Mouse (Mus musculus) intestine, embryonic 14.5 days (tissue): ENCODE results near the gene Krt73. TPM values are rescaled to one million over a fixed set of nuclear protein-coding genes. Genes with fewer than 3 reads are reported as not detected.

Source experiments
- ATAC-seq: fragments of 200-750 bp; cut with Nextera tagmentation; replicated peaks from 2 replicates; pipeline ENCODE4 v1.8.0; 2017; ENCODE audit warnings: low read depth, moderate number of reproducible peaks, moderate TSS enrichment, moderate library complexity; ENCODE audit not compliant: low FRiP score, low TSS enrichment
- DNase-seq: peaks from one replicate; pipeline ENCODE4 v3.0.0-alpha.2; 2018; ENCODE audit warnings: low spot score
- H3K27ac ChIP-seq: fragments of 300-500 bp; sonication (generic); 2 replicates; pipeline ENCODE4 v1.5.1; 2014; ENCODE audit warnings: low read depth, mild to moderate bottlenecking, control low read depth
- H3K27me3 ChIP-seq: fragments of 300-500 bp; sonication (generic); replicated peaks from 2 replicates; pipeline ENCODE4 v1.6.1; 2014; ENCODE audit warnings: low read length, control low read depth; ENCODE audit not compliant: control insufficient read depth, insufficient read depth
- H3K36me3 ChIP-seq: fragments of 300-500 bp; sonication (generic); 2 replicates; pipeline ENCODE4 v1.6.1; 2014; ENCODE audit warnings: low read length, control low read depth; ENCODE audit not compliant: control insufficient read depth, insufficient read depth
- H3K4me1 ChIP-seq: fragments of 300-500 bp; sonication (generic); replicated peaks from 2 replicates; pipeline ENCODE4 v1.6.1; 2014; ENCODE audit warnings: low read length, control low read depth, mixed read lengths; ENCODE audit not compliant: control insufficient read depth, insufficient read depth
- H3K4me2 ChIP-seq: fragments of 300-500 bp; sonication (generic); 2 replicates; pipeline ENCODE4 v1.6.1; 2014; ENCODE audit warnings: low read length
- H3K4me3 ChIP-seq: fragments of 300-500 bp; sonication (generic); 2 replicates; pipeline ENCODE4 v1.5.1; 2014; ENCODE audit warnings: low read depth, low read length, control low read depth, mixed read lengths
- H3K9ac ChIP-seq: fragments of 300-500 bp; sonication (generic); 2 replicates; pipeline ENCODE4 v1.6.1; 2014; ENCODE audit warnings: mild to moderate bottlenecking, low read length
- H3K9me3 ChIP-seq: fragments of 300-500 bp; sonication (generic); 2 replicates; pipeline ENCODE4 v1.6.1; 2016; ENCODE audit warnings: low read length, control low read depth; ENCODE audit not compliant: control insufficient read depth
- WGBS: fragments of 180-500 bp; shearing (Covaris S2); extraction: QIAGEN DNeasy Blood & Tissue Kit; methylation state at CpG from one replicate; pipeline ENCODE4 v1.1.7; 2014; 5-methylcytosine and 5-hydroxymethylcytosine counted together
- polyA plus RNA-seq: library from polyadenylated mRNA; unstranded; fragments of >200 nt; fragmentation: Nextera tagmentation; extraction: Ambion mirVana; gene quantifications from 2 replicates; pipeline ENCODE4 v1.2.1, GENCODE M21; 2014

The Krt73 gene
- polyA plus RNA-seq, 1 experiment from 2014 or later: not detected

- Histone ChIP-seq H3K4me3 (no peak overlapping the region), H3K9ac (no peak overlapping the region), H3K27me3 (no peaks in the 10 kb centered on the region), H3K4me2 (no peak overlapping the region), H3K27ac (no peak overlapping the region), H3K9me3 (no peaks in the 10 kb centered on the region), H3K4me1 (no peaks in the 10 kb centered on the region), H3K36me3 (no peaks in the 10 kb centered on the region)
- ATAC-seq (no peak), DNase-seq (no peak)
- 82% methylated on average over 11 of the region's 11 CpGs for WGBS
These were observed 1.1 kb upstream of the Krt73 start for GRCm38 (mm10) chr15:101803052-101803822.

- Histone ChIP-seq H3K4me2 (no peak overlapping the region), H3K27me3 (no peaks in the 10 kb centered on the region), H3K9me3 (no peaks in the 10 kb centered on the region), H3K27ac (no peak overlapping the region), H3K4me3 (no peak overlapping the region), H3K36me3 (no peaks in the 10 kb centered on the region), H3K9ac (no peak overlapping the region), H3K4me1 (no peaks in the 10 kb centered on the region)
- 13% methylated on average over 3 of the region's 3 CpGs for WGBS
- no peak for ATAC-seq
- DNase-seq: no peak
These were observed 11.3 kb downstream of the Krt73 start for GRCm38 (mm10) chr15:101790867-101791266.

GRCm38 (mm10) chr15:101786360-101786759, 15.8 kb downstream of the Krt73 start, which contains the start of gene Krt72:
TSS of gene Krt72 (minus strand) at chr15:101786460.
- Histone ChIP-seq H3K4me2 (no peak within 1 kb of the TSS), H3K36me3 (no peaks in the 10 kb centered on the region), H3K9ac (no peak within 1 kb of the TSS), H3K27ac (no peak within 1 kb of the TSS), H3K4me3 (no peak within 1 kb of the TSS), H3K4me1 (no peaks in the 10 kb centered on the region), H3K9me3 (no peaks in the 10 kb centered on the region), H3K27me3 (no peaks in the 10 kb centered on the region)
- ATAC-seq (no peak), DNase-seq (no peak)
- WGBS: 88% methylated on average over 18 of the region's 18 CpGs

GRCm38 (mm10) chr15:101773420-101773819, 28.7 kb downstream of the Krt73 start:
- 75% methylated on average over 10 of the region's 10 CpGs for WGBS
- no peaks in the 10 kb centered on the region for H3K9me3 ChIP-seq
- no peak overlapping the region for H3K27ac ChIP-seq
- no peaks in the 10 kb centered on the region for H3K4me1 ChIP-seq
- H3K36me3 ChIP-seq: no peaks in the 10 kb centered on the region
- ATAC-seq (no peak), DNase-seq (no peak)
- no peak overlapping the region for H3K4me2 ChIP-seq
- no peaks in the 10 kb centered on the region for H3K27me3 ChIP-seq
- no peak overlapping the region for H3K9ac ChIP-seq
- H3K4me3 ChIP-seq: no peak overlapping the region

GRCm38 (mm10) chr15:101772711-101773081, 29.4 kb downstream of the Krt73 start:
- H3K9me3 ChIP-seq: no peaks in the 10 kb centered on the region
- DNase-seq: peak; percentile 98
- no peaks in the 10 kb centered on the region for H3K27me3 ChIP-seq
- no peak overlapping the region for H3K4me2 ChIP-seq
- 6% methylated on average over 5 of the region's 5 CpGs for WGBS
- H3K27ac ChIP-seq: no peak overlapping the region
- peak; percentile 66 for ATAC-seq
- H3K36me3 ChIP-seq: no peaks in the 10 kb centered on the region
- H3K4me3 ChIP-seq: no peak overlapping the region
- no peak overlapping the region for H3K9ac ChIP-seq
- H3K4me1 ChIP-seq: no peaks in the 10 kb centered on the region

- Histone ChIP-seq H3K9me3 (no peaks in the 10 kb centered on the region), H3K4me2 (no peak overlapping the region), H3K36me3 (no peaks in the 10 kb centered on the region), H3K4me3 (no peak overlapping the region), H3K27me3 (no peaks in the 10 kb centered on the region), H3K4me1 (no peaks in the 10 kb centered on the region), H3K9ac (no peak overlapping the region), H3K27ac (no peak overlapping the region)
- ATAC-seq (no peak; the same call in 1 of the 2 replicates), DNase-seq (peak; percentile 57)
- WGBS: 70% methylated on average over 5 of the region's 5 CpGs
These were observed 30.0 kb downstream of the Krt73 start for GRCm38 (mm10) chr15:101772080-101772710.

GRCm38 (mm10) chr15:101770226-101770625, 31.9 kb downstream of the Krt73 start:
- 31% methylated on average over 8 of the region's 8 CpGs for WGBS
- Histone ChIP-seq H3K4me2 (no peak overlapping the region), H3K27me3 (no peaks in the 10 kb centered on the region), H3K4me3 (no peak overlapping the region), H3K4me1 (no peaks in the 10 kb centered on the region), H3K9ac (no peak overlapping the region), H3K27ac (no peak overlapping the region), H3K9me3 (no peaks in the 10 kb centered on the region), H3K36me3 (no peaks in the 10 kb centered on the region)
- ATAC-seq (no peak), DNase-seq (no peak)
